ENCODE assay signal across 16 mouse cellular contexts in genomic region chr19:56461522-56462101, GRCm38 (mm10). TPM values are rescaled to one million over a fixed set of nuclear protein-coding genes. Genes with fewer than 3 reads are reported as not detected.
DNase-seq lines count a peak whose midpoint lies in the region; ATAC-seq and TF ChIP-seq lines count a peak whose summit lies in the region.
"Had no signal": no experiment of that assay in that cellular context is flagged by ENCODE, and none has a peak within 500 bp of the region (broad histone marks: within the 10 kb centered on the region; RNA-seq: fewer than 3 reads in every experiment).

Gene Plekhs1, plus strand, starts transcription at chr19:56461640.

- DNase-seq in cerebellum, postnatal 14 days: peak; percentile 22 to 46
- no peak for DNase-seq in cerebellum, adult 9-11 months
- DNase-seq in lung, adult 2 months: no peak
- peak; percentile 54 to 77 for DNase-seq in kidney, postnatal 36 days
- no peak for DNase-seq in layer of hippocampus, adult 11-12 months (ENCODE audit: low spot score)
- DNase-seq: cerebellum, adult 11 months; heart, adult 18-20 months; heart, postnatal 14 days; right cerebral cortex, adult 18-20 months had no signal

- no peak within 1 kb of the TSS for H3K4me2 ChIP-seq in lung, embryonic 15.5 days
- no peak within 1 kb of the TSS for H3K4me2 ChIP-seq in heart, embryonic 11.5 days

- H3K27ac ChIP-seq in lung, embryonic 15.5 days: 0 out of 2 replicates have a peak within 1 kb of the TSS, but pooled peaks have one; percentile 30
- H3K27ac ChIP-seq in heart, embryonic 11.5 days (ENCODE audit: low read depth, low read length): no peak within 1 kb of the TSS

- 48% methylated on average over 10 of the region's 10 CpGs for WGBS in lung, embryonic 15.5 days
- 37% methylated on average over 10 of the region's 10 CpGs for WGBS in lung, adult 2 months
- 66% methylated on average over 10 of the region's 10 CpGs for WGBS in heart, embryonic 11.5 days (ENCODE audit: insufficient replicate concordance)

- no peaks in the 10 kb centered on the region for H3K27me3 ChIP-seq in lung, embryonic 15.5 days
- no peaks in the 10 kb centered on the region for H3K27me3 ChIP-seq in heart, embryonic 11.5 days (ENCODE audit: control insufficient read depth, insufficient read depth, low read length)

- peaks cover 25% of the 10 kb centered on the region for H3K4me1 ChIP-seq in lung, embryonic 15.5 days
- H3K4me1 ChIP-seq in lung, adult 2 months (ENCODE audit: control insufficient read depth, insufficient read depth, low read length): no peaks in the 10 kb centered on the region
- H3K4me1 ChIP-seq in heart, embryonic 11.5 days (ENCODE audit: control insufficient read depth, insufficient read depth, low read length): no peaks in the 10 kb centered on the region

- no peak within 1 kb of the TSS for H3K4me3 ChIP-seq in lung, embryonic 15.5 days
- no peak within 1 kb of the TSS for H3K4me3 ChIP-seq in lung, adult 2 months (replicated peaks; ENCODE audit: extremely low read depth, low read depth, low read length)
- no peak within 1 kb of the TSS for H3K4me3 ChIP-seq in heart, embryonic 11.5 days (ENCODE audit: low read depth, low read length)

- TF ChIP-seq POLR2A in lung, adult 2 months (IDR thresholded peaks at IDR 0.05; ENCODE audit: borderline replicate concordance, extremely low read depth, low read depth, low read length): no peak

- no peak for ATAC-seq in lung, embryonic 15.5 days (ENCODE audit: borderline replicate concordance, extremely low read depth, low FRiP score, low TSS enrichment)
- no peak for ATAC-seq in heart, embryonic 11.5 days (replicated peaks; ENCODE audit: insufficient number of reproducible peaks, low FRiP score, low TSS enrichment)
- no peak for ATAC-seq in cerebellum, adult (ENCODE audit: insufficient number of reproducible peaks, low FRiP score, low TSS enrichment)
- ATAC-seq: activated CD4-positive, CD25-positive, alpha-beta regulatory T cell, adult 4 months had no signal

- H3K36me3 ChIP-seq in lung, embryonic 15.5 days: no peaks in the 10 kb centered on the region
- H3K36me3 ChIP-seq in heart, embryonic 11.5 days (ENCODE audit: control insufficient read depth, insufficient read depth, low read length): no peaks in the 10 kb centered on the region
- H3K36me3 ChIP-seq: G1E had no signal

- no peak within 1 kb of the TSS for H3K9ac ChIP-seq in lung, embryonic 15.5 days
- no peak within 1 kb of the TSS for H3K9ac ChIP-seq in heart, embryonic 11.5 days (ENCODE audit: low read depth, low read length)

- no peaks in the 10 kb centered on the region for H3K9me3 ChIP-seq in lung, embryonic 15.5 days
- H3K9me3 ChIP-seq in heart, embryonic 11.5 days (replicated peaks; ENCODE audit: control insufficient read depth, low read length): no peaks in the 10 kb centered on the region

- TF ChIP-seq CTCF in lung, adult 2 months (IDR thresholded peaks at IDR 0.05; ENCODE audit: insufficient read depth, low read length): no peak

RNA-seq across cellular contexts. Expression of gene Plekhs1, which starts in this region (rescaled TPM):
- polyA plus RNA-seq in lung, embryonic 15.5 days (2015; fragmentation: Nextera tagmentation; extraction: Ambion mirVana): 0.31 and 0.60 TPM in 2 replicates
- polyA plus RNA-seq in lung, adult 2 months (2012; rRNA removed): 0.09 and 0.18 TPM in 2 replicates
- polyA plus RNA-seq in heart, embryonic 11.5 days (2014; fragmentation: Nextera tagmentation; extraction: Ambion mirVana): 0.06 TPM in 1 of 2 replicates, not detected in the other
- polyA plus RNA-seq: C2C12; G1E; limb, embryonic 11.5 days had no signal

Comparison
In these comparisons a context has a peak if more than half of its experiments do, and no peak if none do; other contexts are left out.
1. DNase-seq: peak in cerebellum, postnatal 14 days (2 of 2) and kidney, postnatal 36 days (2 of 2); none in cerebellum, adult 9-11 months (single experiment), lung, adult 2 months (single experiment) and layer of hippocampus, adult 11-12 months (single experiment).